Mouse (Mus musculus) intestine, embryonic 14.5 days (tissue): Measurements from ENCODE around the gene Jade3. TPM values are rescaled to one million over a fixed set of nuclear protein-coding genes. Genes with fewer than 3 reads are reported as not detected.
A peak's percentile ranks its signal among the peaks of the same experiment; 100 is the strongest.

Source experiments
- ATAC-seq: fragments of 200-750 bp; cut with Nextera tagmentation; replicated peaks from 2 replicates; pipeline ENCODE4 v1.8.0; 2017; ENCODE audit warnings: low read depth, moderate number of reproducible peaks, moderate TSS enrichment, moderate library complexity; ENCODE audit not compliant: low FRiP score, low TSS enrichment
- DNase-seq: peaks from one replicate; pipeline ENCODE4 v3.0.0-alpha.2; 2018; ENCODE audit warnings: low spot score
- H3K27ac ChIP-seq: fragments of 300-500 bp; sonication (generic); 2 replicates; pipeline ENCODE4 v1.5.1; 2014; ENCODE audit warnings: low read depth, mild to moderate bottlenecking, control low read depth
- H3K27me3 ChIP-seq: fragments of 300-500 bp; sonication (generic); replicated peaks from 2 replicates; pipeline ENCODE4 v1.6.1; 2014; ENCODE audit warnings: low read length, control low read depth; ENCODE audit not compliant: control insufficient read depth, insufficient read depth
- H3K36me3 ChIP-seq: fragments of 300-500 bp; sonication (generic); 2 replicates; pipeline ENCODE4 v1.6.1; 2014; ENCODE audit warnings: low read length, control low read depth; ENCODE audit not compliant: control insufficient read depth, insufficient read depth
- H3K4me1 ChIP-seq: fragments of 300-500 bp; sonication (generic); replicated peaks from 2 replicates; pipeline ENCODE4 v1.6.1; 2014; ENCODE audit warnings: low read length, control low read depth, mixed read lengths; ENCODE audit not compliant: control insufficient read depth, insufficient read depth
- H3K4me2 ChIP-seq: fragments of 300-500 bp; sonication (generic); 2 replicates; pipeline ENCODE4 v1.6.1; 2014; ENCODE audit warnings: low read length
- H3K4me3 ChIP-seq: fragments of 300-500 bp; sonication (generic); 2 replicates; pipeline ENCODE4 v1.5.1; 2014; ENCODE audit warnings: low read depth, low read length, control low read depth, mixed read lengths
- H3K9ac ChIP-seq: fragments of 300-500 bp; sonication (generic); 2 replicates; pipeline ENCODE4 v1.6.1; 2014; ENCODE audit warnings: mild to moderate bottlenecking, low read length
- H3K9me3 ChIP-seq: fragments of 300-500 bp; sonication (generic); 2 replicates; pipeline ENCODE4 v1.6.1; 2016; ENCODE audit warnings: low read length, control low read depth; ENCODE audit not compliant: control insufficient read depth
- WGBS: fragments of 180-500 bp; shearing (Covaris S2); extraction: QIAGEN DNeasy Blood & Tissue Kit; methylation state at CpG from one replicate; pipeline ENCODE4 v1.1.7; 2014; 5-methylcytosine and 5-hydroxymethylcytosine counted together
- polyA plus RNA-seq: library from polyadenylated mRNA; unstranded; fragments of >200 nt; fragmentation: Nextera tagmentation; extraction: Ambion mirVana; gene quantifications from 2 replicates; pipeline ENCODE4 v1.2.1, GENCODE M21; 2014

Gene Jade3
- polyA plus RNA-seq, 1 experiment from 2014 or later = 12.3 TPM

DNA sequence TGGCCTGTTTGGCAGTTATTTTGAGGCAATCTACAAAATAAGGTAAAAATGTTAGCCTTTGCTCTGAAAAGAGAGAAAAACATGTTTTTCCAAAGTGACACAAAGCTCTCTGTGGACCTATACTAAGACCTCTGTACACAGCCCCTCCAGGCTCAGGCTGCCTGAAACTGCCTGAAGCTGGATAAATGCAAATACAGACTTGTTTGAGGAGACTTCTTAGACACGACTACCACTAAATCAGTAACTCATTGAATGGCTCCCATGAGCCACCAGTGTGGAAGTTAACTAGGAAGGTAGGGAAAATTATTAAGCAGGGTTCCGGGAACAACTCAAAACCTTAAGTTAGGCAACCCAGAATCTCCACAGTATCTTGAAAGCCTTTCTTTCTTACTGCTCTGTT is 17.8 kb upstream of the Jade3 start:
- Histone ChIP-seq H3K4me2 (no peak overlapping the region), H3K4me3 (no peak overlapping the region), H3K27me3 (no peaks in the 10 kb centered on the region), H3K36me3 (no peaks in the 10 kb centered on the region), H3K9ac (no peak overlapping the region), H3K9me3 (no peaks in the 10 kb centered on the region), H3K4me1 (no peaks in the 10 kb centered on the region), H3K27ac (no peak overlapping the region)
- no peak for DNase-seq
- 64% methylated on average over 2 of the region's 2 CpGs for WGBS
- no peak for ATAC-seq

DNA sequence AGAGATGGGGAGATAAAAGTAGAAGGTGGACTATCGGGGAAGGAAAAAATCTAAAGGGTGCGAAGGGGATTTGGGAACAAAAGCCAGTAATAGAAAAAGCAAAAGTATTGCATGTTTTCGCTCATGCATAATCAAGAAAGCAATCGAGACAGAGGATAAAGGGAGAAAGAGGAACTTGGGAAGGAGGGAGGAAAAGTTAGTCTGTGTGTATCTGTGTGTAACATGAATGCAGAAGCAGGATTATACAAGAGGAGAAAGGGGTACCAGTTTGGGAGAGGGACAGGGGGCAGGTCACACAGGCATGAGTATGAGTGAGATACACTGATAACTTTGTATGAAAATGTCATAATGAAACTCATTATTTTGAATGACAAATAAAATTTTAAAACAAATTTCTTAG is 14.1 kb upstream of the Jade3 start:
- no peak overlapping the region for H3K4me3 ChIP-seq
- DNase-seq = no peak
- ATAC-seq = no peak
- H3K9me3 ChIP-seq = no peaks in the 10 kb centered on the region
- no peaks in the 10 kb centered on the region for H3K36me3 ChIP-seq
- H3K27me3 ChIP-seq = no peaks in the 10 kb centered on the region
- H3K27ac ChIP-seq = no peak overlapping the region
- no peak overlapping the region for H3K9ac ChIP-seq
- H3K4me2 ChIP-seq = no peak overlapping the region
- H3K4me1 ChIP-seq = no peaks in the 10 kb centered on the region
- WGBS = 94% methylated on average over 4 of the region's 4 CpGs

DNA sequence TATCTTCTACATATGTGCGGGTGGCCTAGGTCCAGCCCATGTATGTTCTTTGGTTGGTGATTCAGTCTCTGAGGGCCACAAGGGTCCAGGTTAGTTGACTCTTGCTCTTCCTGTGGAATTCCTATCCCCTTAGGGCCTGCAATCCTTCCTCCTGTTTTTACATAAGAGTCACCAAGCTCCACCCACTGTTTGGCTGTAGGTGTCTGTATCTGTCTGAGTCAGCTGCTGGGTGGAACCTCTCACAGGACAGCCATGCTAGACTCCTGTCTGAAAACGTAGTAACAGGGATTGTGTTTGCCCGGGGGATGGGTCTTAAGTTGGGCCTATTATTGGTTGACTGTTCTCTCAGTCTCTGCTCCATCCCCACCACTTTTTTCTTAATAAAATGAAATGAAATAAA is 13.3 kb upstream of the Jade3 start:
- H3K4me2 ChIP-seq = no peak overlapping the region
- WGBS = 76% methylated on average over 3 of the region's 3 CpGs
- H3K4me1 ChIP-seq = no peaks in the 10 kb centered on the region
- H3K27me3 ChIP-seq = no peaks in the 10 kb centered on the region
- no peak overlapping the region for H3K9ac ChIP-seq
- no peak overlapping the region for H3K4me3 ChIP-seq
- no peaks in the 10 kb centered on the region for H3K9me3 ChIP-seq
- H3K27ac ChIP-seq = no peak overlapping the region
- no peak for ATAC-seq
- no peak for DNase-seq
- H3K36me3 ChIP-seq = no peaks in the 10 kb centered on the region

DNA sequence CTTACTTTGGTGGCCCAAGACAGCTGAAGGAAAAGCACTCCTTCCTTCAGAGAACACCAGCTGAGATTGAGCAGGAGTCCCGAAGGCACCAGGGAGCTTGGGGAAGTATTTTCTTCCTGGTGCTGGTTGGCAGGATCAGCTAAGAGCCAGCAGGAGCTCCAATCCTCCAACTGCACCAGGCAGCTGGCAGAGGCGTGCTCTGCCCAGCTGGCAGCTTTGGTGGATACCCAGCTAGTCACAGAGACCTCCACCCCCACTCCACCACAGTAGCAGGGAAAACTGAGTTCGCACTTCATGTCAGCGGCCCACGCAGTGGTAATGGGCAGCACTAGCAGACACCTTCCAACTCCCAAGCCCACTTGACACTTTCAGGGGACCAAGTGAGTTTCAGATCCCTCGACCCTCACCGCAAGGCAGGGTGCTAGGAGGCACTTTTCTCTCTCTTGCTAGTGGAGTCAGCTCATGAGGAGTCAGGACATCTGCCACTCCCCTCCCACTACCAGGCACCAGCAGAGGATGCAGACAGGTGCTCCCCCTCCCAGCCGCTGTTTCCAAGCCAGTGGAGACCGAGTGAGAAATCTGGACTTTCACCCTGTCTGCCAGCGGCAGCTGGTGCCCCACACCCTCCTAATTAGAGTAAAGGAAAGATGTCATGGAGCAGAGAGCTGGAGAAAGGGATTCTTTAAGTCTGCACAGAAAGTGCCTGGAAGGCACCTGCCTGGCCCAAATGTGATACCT is 10.4 kb upstream of the Jade3 start:
- peak; percentile 78; the same call in 1 of the 2 replicates for ATAC-seq
- no peaks in the 10 kb centered on the region for H3K9me3 ChIP-seq
- no peak overlapping the region for H3K9ac ChIP-seq
- no peaks in the 10 kb centered on the region for H3K4me1 ChIP-seq
- H3K27me3 ChIP-seq = no peaks in the 10 kb centered on the region
- H3K4me2 ChIP-seq = no peak overlapping the region
- no peak overlapping the region for H3K4me3 ChIP-seq
- 51% methylated on average over 10 of the region's 10 CpGs for WGBS
- H3K27ac ChIP-seq = no peak overlapping the region
- peak; percentile 58 for DNase-seq
- H3K36me3 ChIP-seq = no peaks in the 10 kb centered on the region

DNA sequence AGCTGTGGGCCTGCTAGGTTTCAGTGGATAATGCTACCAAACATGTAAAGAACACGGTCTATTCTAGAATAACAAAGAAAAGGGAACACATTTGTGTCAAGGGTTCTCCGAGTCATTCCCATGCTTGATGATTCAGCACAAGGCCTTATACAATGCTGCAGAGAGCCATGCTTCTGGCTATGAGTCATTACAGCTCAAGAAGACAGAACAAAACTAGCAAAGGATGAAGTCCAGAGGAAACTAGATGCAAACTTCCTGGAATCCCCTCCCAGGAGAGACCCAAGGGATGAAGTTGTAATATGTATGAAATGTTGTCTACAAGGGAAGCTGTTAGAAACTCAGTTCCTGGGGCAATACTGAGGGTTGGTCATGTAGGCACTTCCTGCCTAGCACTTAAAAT is 7.0 kb upstream of the Jade3 start:
- H3K27ac ChIP-seq = no peak overlapping the region
- ATAC-seq (no peak), DNase-seq (no peak)
- H3K9ac ChIP-seq = no peak overlapping the region
- WGBS = 82% methylated on average over 2 of the region's 2 CpGs
- no peak overlapping the region for H3K4me2 ChIP-seq
- H3K4me3 ChIP-seq = no peak overlapping the region
- no peaks in the 10 kb centered on the region for H3K9me3 ChIP-seq
- no peaks in the 10 kb centered on the region for H3K4me1 ChIP-seq
- no peaks in the 10 kb centered on the region for H3K27me3 ChIP-seq
- H3K36me3 ChIP-seq = no peaks in the 10 kb centered on the region

DNA sequence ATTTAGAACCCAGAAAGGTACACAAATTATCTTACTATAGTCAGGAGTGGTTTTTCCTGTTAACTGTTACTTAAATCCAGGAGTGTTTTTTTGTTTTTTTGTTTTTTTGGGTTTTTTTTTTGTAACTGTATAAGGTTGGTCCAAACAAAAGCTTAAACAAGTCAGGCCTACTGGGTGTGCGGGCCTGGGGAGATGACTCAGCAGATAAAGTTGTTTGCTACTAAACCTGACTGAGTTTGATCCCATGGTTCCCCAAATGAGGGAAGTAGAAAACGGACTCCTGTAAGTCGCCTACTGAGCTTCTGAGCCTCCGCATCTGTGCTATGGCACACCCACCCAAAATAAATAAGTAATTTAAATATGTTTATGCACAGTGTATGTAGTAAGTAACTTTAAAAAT is 6.0 kb upstream of the Jade3 start:
- H3K4me3 ChIP-seq = no peak overlapping the region
- H3K36me3 ChIP-seq = no peaks in the 10 kb centered on the region
- no peak overlapping the region for H3K4me2 ChIP-seq
- ATAC-seq = no peak
- no peaks in the 10 kb centered on the region for H3K9me3 ChIP-seq
- DNase-seq = no peak
- no peak overlapping the region for H3K27ac ChIP-seq
- WGBS = 86% methylated on average over 4 of the region's 4 CpGs
- H3K9ac ChIP-seq = no peak overlapping the region
- no peaks in the 10 kb centered on the region for H3K4me1 ChIP-seq
- no peaks in the 10 kb centered on the region for H3K27me3 ChIP-seq

DNA sequence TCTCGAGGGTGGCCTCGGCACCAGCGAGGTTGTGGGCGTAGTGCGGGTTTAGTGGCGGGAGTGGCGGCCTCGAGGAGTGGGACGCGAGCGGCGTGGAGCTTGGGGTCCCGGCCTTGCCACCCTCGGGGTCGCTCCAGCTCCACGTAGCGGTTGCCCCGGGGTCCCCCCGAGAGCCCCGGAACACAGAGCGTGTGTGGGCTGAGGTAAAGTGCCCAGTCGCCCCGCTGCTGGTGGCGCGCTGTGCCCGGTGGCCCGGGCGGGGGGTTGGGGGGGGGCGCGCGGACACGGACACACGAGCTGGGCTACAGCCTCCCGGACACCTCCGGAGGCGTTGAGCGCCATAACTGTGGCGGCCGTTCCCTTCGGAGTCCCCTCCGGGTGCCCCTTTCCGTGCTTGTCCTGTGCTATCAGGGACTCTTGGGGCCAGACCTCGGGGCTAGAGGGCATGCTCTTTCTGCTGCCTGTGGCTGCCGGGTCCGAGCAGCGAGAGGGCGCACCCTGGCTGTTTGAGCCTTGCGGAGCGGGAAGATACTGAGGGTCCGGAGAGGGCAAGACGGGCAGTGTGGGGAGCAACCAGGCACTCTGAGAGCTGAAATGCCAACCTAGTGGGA is 456 bp downstream of the Jade3 start:
- H3K27me3 ChIP-seq = no peaks in the 10 kb centered on the region
- DNase-seq (peak; percentile 63), ATAC-seq (no peak; the same call in none of the 2 replicates)
- H3K4me2 ChIP-seq = peak overlapping the region; percentile 54
- no peaks in the 10 kb centered on the region for H3K36me3 ChIP-seq
- H3K9ac ChIP-seq = peak overlapping the region; percentile 67
- H3K4me1 ChIP-seq = no peaks in the 10 kb centered on the region
- H3K27ac ChIP-seq = peak overlapping the region; percentile 71
- 14% methylated on average over 24 of the region's 51 CpGs for WGBS
- H3K9me3 ChIP-seq = no peaks in the 10 kb centered on the region
- peak overlapping the region; percentile 55 for H3K4me3 ChIP-seq

DNA sequence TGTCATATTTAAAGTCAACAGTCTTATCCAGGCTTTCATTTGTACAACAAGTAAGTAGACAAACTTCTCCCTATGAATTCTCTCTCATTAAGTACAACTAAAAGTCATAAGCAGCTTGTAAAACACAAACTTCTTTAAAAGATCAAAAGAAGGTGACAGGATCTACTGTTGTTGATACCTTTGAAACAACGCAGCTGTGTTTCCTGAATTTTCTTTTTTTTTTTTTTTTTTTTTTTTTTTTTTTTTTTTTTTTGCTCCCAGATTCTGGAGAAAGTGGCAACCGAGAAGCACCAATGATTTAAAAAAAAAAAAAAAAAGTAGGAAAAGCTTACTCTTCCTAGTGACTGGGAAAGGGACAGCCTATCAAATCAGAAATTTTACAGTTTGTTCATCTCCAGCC is 57.7 kb downstream of the Jade3 start:
- no peak for DNase-seq
- 82% methylated on average over 2 of the region's 2 CpGs for WGBS
- 0 out of 2 replicates have a peak, but pooled peaks cover 3% of the 10 kb centered on the region for H3K36me3 ChIP-seq
- no peak overlapping the region for H3K4me3 ChIP-seq
- H3K4me1 ChIP-seq = no peaks in the 10 kb centered on the region
- no peak for ATAC-seq
- H3K27me3 ChIP-seq = no peaks in the 10 kb centered on the region
- H3K4me2 ChIP-seq = no peak overlapping the region
- no peak overlapping the region for H3K27ac ChIP-seq
- no peaks in the 10 kb centered on the region for H3K9me3 ChIP-seq
- no peak overlapping the region for H3K9ac ChIP-seq

DNA sequence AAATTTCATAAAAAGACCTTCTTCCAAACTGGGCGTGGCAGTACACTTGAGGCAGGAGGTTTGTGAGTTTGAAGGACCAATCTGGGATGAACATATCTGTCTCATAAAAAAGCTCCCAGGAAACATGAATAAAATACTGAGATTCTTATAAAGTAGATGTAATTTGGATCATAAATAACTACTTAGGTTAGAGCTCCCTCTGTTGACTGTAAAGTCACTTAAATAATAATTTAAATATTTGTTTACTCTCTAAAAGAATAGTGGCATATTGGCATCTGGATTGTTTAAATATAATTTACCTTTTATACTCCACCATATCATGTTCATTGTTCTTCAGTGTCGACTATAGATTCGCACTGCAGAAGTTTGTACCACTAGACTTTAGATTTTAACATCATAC is 72.2 kb downstream of the Jade3 start:
- H3K9me3 ChIP-seq = no peaks in the 10 kb centered on the region
- no peak overlapping the region for H3K9ac ChIP-seq
- no peak overlapping the region for H3K4me2 ChIP-seq
- DNase-seq (no peak), ATAC-seq (no peak)
- peaks cover 21% of the 10 kb centered on the region; the same call in 1 of the 2 replicates for H3K36me3 ChIP-seq
- no peaks in the 10 kb centered on the region for H3K4me1 ChIP-seq
- 94% methylated on average over 3 of the region's 3 CpGs for WGBS
- H3K27me3 ChIP-seq = no peaks in the 10 kb centered on the region
- no peak overlapping the region for H3K27ac ChIP-seq
- no peak overlapping the region for H3K4me3 ChIP-seq
